Mouse (Mus musculus) cerebellum, adult 2 months (tissue): ENCODE data around the gene Pepd.

Experiments used
- CTCF ChIP-seq: fragments of 200-500 bp; IDR thresholded peaks from 2 replicates; pipeline ENCODE4 v1.5.1; 2011; ENCODE audit warnings: low read depth, mild to moderate bottlenecking, control low read depth, low read length, moderate library complexity, borderline replicate concordance; ENCODE audit not compliant: insufficient read depth
- POLR2A ChIP-seq: fragments of 200-500 bp; IDR thresholded peaks from 2 replicates; pipeline ENCODE4 v1.6.1; 2011; ENCODE audit warnings: low read length, control low read depth, borderline replicate concordance; ENCODE audit not compliant: insufficient read depth

DNA sequence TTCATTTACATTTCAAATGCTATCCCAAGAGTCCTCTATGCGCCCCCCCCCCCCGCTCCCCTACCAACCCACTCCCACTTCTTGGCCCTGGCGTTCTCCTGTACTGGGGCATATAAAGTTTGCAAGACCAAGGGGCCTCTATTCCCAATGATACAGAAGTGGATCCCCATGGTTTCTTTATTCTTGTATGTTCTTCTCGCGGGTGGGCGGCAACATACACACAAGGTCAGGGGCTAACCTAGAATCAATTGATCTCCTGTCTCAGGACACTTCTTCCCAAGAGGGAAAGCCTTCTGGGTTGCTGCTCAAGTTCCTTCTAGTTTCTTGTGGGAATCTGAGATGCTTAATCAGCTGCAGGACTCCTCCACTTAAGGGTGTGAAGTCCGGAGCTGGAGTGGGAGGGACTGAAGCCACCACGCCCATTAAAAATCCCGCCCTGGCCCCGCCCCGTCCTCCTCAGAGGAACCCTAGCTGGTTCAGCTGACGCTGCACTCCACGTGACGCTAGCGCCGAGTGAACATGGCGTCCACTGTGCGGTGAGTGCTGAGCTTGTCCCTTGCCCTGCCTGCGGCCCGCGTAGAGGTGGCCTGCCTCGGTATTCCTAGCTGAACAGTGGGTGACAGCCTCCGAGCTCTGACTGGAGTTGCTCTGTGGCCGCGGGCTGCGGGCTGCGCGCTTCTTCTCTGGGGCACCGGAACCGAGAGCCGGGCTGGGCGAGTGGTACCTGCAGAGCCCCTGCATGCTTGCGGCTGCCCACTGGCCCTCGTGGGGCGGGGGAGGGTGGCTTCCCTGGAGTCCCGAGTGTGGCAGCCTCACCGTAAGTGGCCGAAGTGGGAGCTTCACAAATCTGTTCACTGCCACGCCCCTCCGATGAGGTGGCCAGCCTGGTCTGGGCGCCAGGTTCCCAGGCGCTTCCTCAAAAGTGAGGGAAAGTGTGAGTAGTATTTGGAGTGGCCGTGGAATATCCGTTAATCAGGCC is at the start of gene Pepd:
- TF ChIP-seq CTCF (no peak), POLR2A (peak; percentile 79)
